Mouse (Mus musculus): ENCODE measurements at regions not wholly inside any gene's neighbourhood (a gene's known extent, or its start where the extent isn't known, plus 50 kb on each side); places are given as distances from the start of the nearest gene placed in this dataset.
"Not testable (repeated sequence)": the region's sequence is repeated elsewhere in the genome, so short reads cannot be mapped to it uniquely, and the experiment has no call there.

DNA sequence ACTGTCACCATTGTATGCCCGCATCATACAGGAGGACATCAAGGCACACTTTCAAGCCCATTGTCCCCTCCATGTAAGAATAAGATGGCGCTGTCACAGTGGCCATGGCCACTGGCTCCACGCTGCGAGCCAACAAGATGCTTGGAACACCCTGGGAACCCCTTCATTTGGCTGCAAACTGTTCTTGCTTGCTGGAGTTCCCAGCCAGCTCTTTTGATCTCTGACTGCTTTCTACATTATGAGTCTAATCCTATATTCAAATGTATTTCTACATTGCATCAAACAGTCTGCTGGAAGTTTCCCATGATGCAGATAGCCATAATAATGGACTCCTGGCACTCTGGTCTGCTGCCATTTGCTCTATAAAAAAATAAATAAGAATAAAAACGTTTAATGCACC lies 131.6 kb upstream of the Irx2 start:
- no peak for DNase-seq (ENCODE audit: extremely low read depth, low read depth, low spot score)

DNA sequence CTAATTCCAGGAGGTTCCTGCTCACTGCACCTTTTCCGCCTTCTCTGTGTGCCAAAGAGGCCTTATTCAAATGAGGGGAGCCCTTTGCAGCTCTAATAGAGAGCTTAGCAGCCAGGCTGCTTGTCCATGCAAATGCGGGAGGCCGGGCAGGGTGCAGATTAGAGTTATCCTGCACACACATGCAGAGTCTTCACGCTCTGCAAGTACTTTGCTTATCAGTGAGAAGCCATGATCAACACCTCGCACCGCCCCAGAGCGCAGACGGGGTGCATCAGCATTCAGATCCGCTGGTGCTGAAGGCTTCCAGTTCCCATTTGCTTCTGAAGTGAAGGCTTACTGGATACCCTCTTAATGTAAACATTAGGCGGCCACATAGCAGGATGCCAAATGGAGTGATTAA lies 131.1 kb upstream of the Irx2 start:
- no peak for DNase-seq (ENCODE audit: extremely low read depth, low read depth, low spot score)

DNA sequence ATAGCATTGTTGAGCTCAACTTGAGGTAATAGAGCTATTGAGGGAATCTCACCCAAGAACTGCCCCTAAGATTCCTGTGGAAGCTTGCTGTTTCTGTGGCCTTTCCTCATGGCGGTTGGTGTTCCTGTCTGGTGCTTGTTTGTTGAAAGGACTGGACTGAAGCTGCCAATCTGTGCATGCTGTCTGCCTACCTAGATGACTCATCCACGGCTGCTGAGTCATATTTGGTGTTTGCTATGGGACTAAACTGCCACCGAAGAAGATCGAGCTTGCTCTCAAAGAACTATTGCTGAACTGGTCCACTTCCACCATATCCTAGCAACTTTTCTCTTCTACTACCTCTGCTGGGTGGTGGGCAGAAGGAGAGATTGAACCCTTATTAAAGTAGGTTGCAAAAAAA lies 122.7 kb upstream of the Irx2 start:
- DNase-seq (ENCODE audit: extremely low read depth, low read depth, low spot score) = no peak

DNA sequence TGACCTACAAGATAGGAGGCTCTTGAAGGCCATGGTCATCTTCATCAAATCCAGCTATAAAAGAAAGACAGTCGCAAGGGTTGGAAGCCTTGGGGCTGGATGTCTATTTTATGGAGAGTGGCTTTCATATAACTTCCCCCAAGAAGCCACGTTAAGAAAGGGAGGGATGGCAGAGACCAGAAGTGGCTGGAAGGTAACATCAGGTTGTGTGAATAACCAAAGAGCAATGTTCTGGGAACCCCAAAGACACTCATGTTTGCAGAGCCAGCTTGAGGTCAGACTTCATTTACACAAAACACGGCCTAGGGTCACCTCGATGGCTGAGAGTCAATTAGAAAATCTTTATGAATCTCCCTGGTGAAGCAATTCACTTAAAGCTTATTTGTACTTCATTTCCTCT lies 90.0 kb upstream of the Irx2 start:
- no peak for DNase-seq (ENCODE audit: extremely low read depth, low read depth, low spot score)

DNA sequence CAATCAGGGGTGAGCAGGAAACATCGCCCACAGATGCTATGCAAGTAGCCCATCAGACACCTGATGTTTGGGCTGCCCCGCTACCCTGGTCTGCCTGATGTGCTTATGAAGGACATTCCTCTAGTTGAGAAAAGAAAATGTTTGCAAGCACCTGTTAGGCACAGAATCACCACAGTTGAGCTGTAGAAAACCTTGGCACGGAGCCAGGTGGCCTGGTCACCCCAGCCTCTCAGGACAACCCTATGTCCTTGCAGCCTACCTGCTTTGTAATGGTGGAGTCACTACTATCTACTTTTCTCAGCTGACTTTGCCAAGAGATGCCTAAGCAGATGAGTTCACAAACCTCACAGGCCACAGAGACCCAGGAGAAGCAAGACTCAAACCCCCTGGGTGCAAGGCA lies 86.9 kb upstream of the Irx2 start:
- no peak for DNase-seq (ENCODE audit: extremely low read depth, low read depth, low spot score)

DNA sequence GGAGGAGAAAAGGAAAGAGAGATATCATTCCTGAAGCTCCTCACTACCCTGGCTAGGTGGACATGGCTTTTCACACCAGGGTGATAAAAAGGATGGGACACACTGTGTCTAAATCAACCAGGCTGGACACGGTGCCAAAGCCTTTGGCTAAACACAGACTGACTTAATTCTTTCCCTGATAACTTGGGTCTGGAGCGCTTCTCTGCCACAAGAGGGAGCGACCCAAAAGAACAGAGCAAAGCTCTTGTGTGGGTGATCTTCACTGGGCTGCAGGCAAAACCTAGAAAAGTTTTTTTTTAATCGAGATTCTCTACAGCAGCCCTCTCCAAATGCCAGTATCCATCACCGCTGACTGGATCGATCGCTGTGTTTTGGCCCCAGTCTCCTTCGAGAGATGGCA lies 70.7 kb upstream of the Irx2 start:
- peak; percentile 10 for DNase-seq (ENCODE audit: extremely low read depth, low read depth, low spot score)

DNA sequence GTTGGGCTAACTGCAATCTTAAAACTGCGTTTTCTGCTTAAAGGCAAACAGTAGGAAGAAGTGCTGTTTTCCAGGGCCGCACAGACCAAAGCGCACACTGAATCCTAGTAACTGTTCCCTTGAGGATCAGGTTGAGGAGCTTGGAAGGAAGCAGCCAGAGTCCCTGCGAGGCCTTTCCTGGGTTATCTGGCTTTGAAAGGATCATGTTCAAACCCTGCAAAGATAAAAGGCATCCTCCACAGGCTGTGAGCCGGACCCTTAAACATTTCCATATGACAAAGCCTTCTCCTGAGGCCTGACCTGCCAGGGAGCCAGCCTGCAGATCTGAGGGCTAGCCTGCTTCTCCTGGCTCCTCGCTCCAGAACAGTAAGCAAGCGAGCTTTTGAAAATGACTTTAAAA lies 56.7 kb upstream of the Irx2 start:
- DNase-seq (ENCODE audit: extremely low read depth, low read depth, low spot score) = no peak

DNA sequence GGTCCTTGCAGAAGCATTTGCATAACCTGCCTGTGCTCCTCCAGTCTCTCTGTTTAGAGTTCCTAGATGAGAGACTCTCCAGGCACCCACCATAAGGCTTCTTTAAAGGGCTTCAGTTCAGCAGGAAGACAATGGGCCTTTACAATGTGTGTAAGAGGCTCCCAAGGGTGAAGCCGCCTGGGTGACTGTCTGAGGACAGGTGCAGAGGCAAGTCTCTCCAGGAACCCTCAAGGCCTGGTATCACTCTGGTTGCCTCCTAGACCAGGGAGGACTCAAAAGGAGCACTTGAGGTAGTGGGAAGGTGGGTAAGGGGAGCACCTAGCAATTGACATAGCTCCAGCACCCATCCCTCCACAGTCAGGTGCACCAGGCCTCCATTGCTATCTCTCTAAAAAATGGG lies 55.8 kb upstream of the Irx2 start:
- DNase-seq (ENCODE audit: extremely low read depth, low read depth, low spot score) = no peak

DNA sequence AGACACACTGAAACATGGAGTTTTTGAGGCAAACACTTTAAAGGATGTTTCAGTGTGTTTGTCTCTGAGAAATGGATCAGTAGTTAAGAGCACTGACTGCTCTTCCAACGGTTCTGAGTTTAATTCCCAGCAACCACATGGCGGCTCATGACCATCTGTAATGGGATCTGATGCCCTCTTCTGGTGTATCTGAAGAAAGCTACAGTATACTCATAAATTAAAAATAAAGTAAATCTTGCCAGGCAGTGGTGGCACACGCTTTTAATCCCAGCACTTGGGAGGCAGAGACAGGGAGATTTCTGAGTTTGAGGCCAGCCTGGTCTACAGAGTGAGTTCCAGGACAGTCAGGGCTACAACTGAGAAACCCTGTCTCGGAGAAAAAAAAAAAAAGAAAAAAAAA lies 54.5 kb upstream of the Irx2 start:
- DNase-seq (ENCODE audit: extremely low read depth, low read depth, low spot score) = not testable (repeated sequence)

DNA sequence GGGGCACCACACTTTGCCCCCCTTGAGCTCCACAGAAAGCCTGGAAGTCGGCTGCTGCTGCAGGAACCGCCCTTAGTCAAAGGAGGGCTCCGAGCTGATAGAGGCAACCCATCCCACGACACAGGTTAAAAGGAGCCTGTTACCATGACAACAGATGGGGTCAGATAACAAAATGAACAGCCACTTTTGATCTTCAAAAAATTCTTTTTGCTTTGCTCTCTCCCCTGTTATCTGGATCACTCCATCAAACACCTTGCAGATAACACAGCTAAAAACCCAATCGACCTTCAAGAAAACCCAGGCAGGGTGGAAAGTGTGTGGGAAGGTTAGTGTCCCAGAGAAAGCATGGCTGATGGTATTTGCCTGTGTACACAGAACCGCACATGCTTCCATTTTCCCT lies 52.1 kb upstream of the Irx2 start:
- no peak for DNase-seq (ENCODE audit: extremely low read depth, low read depth, low spot score)

DNA sequence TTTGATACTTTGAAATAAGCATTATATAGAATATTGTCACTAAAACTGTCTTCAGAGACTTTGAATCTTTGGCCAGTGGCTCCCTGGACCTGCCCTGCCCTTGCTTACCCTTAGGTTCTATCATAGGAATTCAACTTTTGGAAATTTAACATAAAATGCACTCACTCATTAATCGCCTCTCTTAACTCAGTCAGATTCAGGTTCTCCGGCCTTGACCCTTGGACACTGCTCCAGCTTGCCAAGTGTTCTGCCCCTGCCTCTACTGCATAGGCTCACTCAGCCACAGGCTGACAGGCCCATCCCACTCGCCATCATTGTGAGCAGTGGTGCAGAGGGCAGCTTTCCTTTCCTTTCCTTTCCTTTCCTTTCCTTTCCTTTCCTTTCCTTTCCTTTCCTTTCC lies 50.2 kb upstream of the Irx2 start:
- no peak for DNase-seq (ENCODE audit: extremely low read depth, low read depth, low spot score)
